Mouse (Mus musculus): Measurements from ENCODE around the gene C130026I21Rik.
"Not testable (repeated sequence)": the region's sequence is repeated elsewhere in the genome, so short reads cannot be mapped to it uniquely, and the experiment has no call there.

GRCm38 (mm10) chr1:85099081-85099480 is 171.3 kb downstream of the C130026I21Rik start:
- TF ChIP-seq CTCF (conservative IDR thresholded peaks at IDR 0.05; ENCODE audit: insufficient read depth, insufficient read length, low read depth, low read length); POLR2A (IDR thresholded peaks at IDR 0.05; ENCODE audit: low read depth, low read length): not testable (repeated sequence)

Measured in kidney, adult 2 months (tissue).